Comparison of ENCODE assay signal across 10 mouse cellular contexts in the genomic region with DNA sequence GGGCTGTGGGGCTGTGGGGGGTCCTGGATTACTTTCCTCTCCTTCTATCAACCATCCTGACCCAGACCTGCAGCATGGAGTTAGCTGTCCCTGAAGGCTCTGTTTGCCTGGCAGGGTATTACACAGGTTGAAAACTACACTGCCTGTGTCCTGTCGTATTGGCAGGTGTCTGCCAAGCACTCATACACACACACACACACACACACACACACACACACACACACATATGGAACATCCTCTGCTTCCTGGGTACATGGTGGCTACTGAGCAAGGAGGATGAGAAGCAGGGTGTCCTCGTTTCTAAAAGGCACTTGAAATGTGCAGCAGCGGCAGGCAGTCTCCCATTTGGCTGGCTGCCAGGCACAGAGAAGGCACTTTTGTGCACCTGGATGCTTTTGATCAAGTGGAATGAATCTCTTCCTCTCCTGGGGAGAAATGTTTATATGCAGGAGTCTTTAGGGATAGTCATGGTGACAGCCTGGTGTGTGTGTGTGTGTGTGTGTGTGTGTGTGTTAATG. TPM values are rescaled to one million over a fixed set of nuclear protein-coding genes. Genes with fewer than 3 reads are reported as not detected.
A peak's percentile ranks its signal among the peaks of the same experiment; 100 is the strongest.
DNase-seq lines count a peak whose midpoint lies in the region; ATAC-seq lines count a peak whose summit lies in the region.
"Had no signal": no experiment of that assay in that cellular context is flagged by ENCODE, and none has a peak within 500 bp of the region (broad histone marks: within the 10 kb centered on the region; RNA-seq: fewer than 3 reads in every experiment).

No protein-coding gene starts in this region.

- no peaks in the 10 kb centered on the region for H3K9me3 ChIP-seq in heart, embryonic 15.5 days (replicated peaks)
- no peaks in the 10 kb centered on the region for H3K9me3 ChIP-seq in forebrain, embryonic 13.5 days (replicated peaks)
- H3K9me3 ChIP-seq in midbrain, embryonic 14.5 days (ENCODE audit: control insufficient read depth, low read length): no peaks in the 10 kb centered on the region
- H3K9me3 ChIP-seq: megakaryocyte, embryonic 14.5 days had no signal

- H3K4me3 ChIP-seq in heart, embryonic 15.5 days: no peak overlapping the region
- no peak overlapping the region for H3K4me3 ChIP-seq in forebrain, embryonic 13.5 days
- no peak overlapping the region for H3K4me3 ChIP-seq in midbrain, embryonic 14.5 days (replicated peaks; ENCODE audit: low read depth, low read length)
- H3K4me3 ChIP-seq: megakaryocyte, embryonic 14.5 days had no signal

- peak overlapping the region; percentile 14; the same call in 1 of the 2 replicates for H3K4me2 ChIP-seq in heart, embryonic 15.5 days
- H3K4me2 ChIP-seq in forebrain, embryonic 13.5 days: peak overlapping the region; percentile 26; the same call in 1 of the 2 replicates
- peak overlapping the region; percentile 26 for H3K4me2 ChIP-seq in midbrain, embryonic 14.5 days (ENCODE audit: low read length)

- 17% methylated on average over 3 of the region's 3 CpGs for WGBS in heart, embryonic 15.5 days
- WGBS in forebrain, embryonic 13.5 days: 8% methylated on average over 3 of the region's 3 CpGs
- 12% methylated on average over 3 of the region's 3 CpGs for WGBS in midbrain, embryonic 14.5 days

- H3K27me3 ChIP-seq in heart, embryonic 15.5 days: no peaks in the 10 kb centered on the region
- H3K27me3 ChIP-seq in forebrain, embryonic 13.5 days: no peaks in the 10 kb centered on the region
- H3K27me3 ChIP-seq in midbrain, embryonic 14.5 days (ENCODE audit: control insufficient read depth, insufficient read depth, low read length): no peaks in the 10 kb centered on the region
- H3K27me3 ChIP-seq: megakaryocyte, embryonic 14.5 days had no signal

- intact Hi-C loops in heart, postnatal 36 days (cut with DNase I): no loop called here

- H3K9ac ChIP-seq in heart, embryonic 15.5 days: no peak overlapping the region
- 0 out of 2 replicates have a peak overlapping the region, but pooled peaks have one; percentile 18 for H3K9ac ChIP-seq in forebrain, embryonic 13.5 days
- H3K9ac ChIP-seq in midbrain, embryonic 14.5 days (replicated peaks; ENCODE audit: low read length): peak overlapping the region; percentile 30; the same call in 1 of the 2 replicates

- DNase-seq in heart, postnatal 36 days: no peak
- peak; percentile 66 for DNase-seq in brain, adult 2 months (ENCODE audit: low read depth, low spot score)
- DNase-seq in midbrain, embryonic 14.5 days: peak; percentile 77
- DNase-seq in adipocyte (ENCODE audit: low spot score): no peak
- DNase-seq in ovary, postnatal 14 days (ENCODE audit: low spot score): no peak
- no peak for DNase-seq in gastrocnemius, postnatal 25 days

- ATAC-seq in heart, embryonic 15.5 days (replicated peaks; ENCODE audit: insufficient number of reproducible peaks, insufficient read depth, low FRiP score, low read depth): no peak
- peak; percentile 66 for ATAC-seq in forebrain, embryonic 13.5 days
- ATAC-seq in midbrain, embryonic 14.5 days (ENCODE audit: low FRiP score, low TSS enrichment): peak; percentile 49

- peaks cover 8% of the 10 kb centered on the region; the same call in 1 of the 2 replicates for H3K4me1 ChIP-seq in heart, embryonic 15.5 days (replicated peaks)
- H3K4me1 ChIP-seq in forebrain, embryonic 13.5 days: peaks cover 16% of the 10 kb centered on the region
- H3K4me1 ChIP-seq in midbrain, embryonic 14.5 days (ENCODE audit: control insufficient read depth, insufficient read depth, low read length): peaks cover 8% of the 10 kb centered on the region; the same call in 1 of the 2 replicates
- H3K4me1 ChIP-seq: megakaryocyte, embryonic 14.5 days had no signal

- H3K36me3 ChIP-seq in heart, embryonic 15.5 days: no peaks in the 10 kb centered on the region
- no peaks in the 10 kb centered on the region for H3K36me3 ChIP-seq in forebrain, embryonic 13.5 days (ENCODE audit: poor library complexity, severe bottlenecking)
- H3K36me3 ChIP-seq in midbrain, embryonic 14.5 days (ENCODE audit: control insufficient read depth, insufficient read depth, low read length): no peaks in the 10 kb centered on the region
- H3K36me3 ChIP-seq: G1E had no signal

- no peak overlapping the region for H3K27ac ChIP-seq in heart, embryonic 15.5 days
- peak overlapping the region; percentile 44; the same call in 1 of the 2 replicates for H3K27ac ChIP-seq in forebrain, embryonic 13.5 days
- peak overlapping the region; percentile 46; the same call in 1 of the 2 replicates for H3K27ac ChIP-seq in midbrain, embryonic 14.5 days (replicated peaks; ENCODE audit: low read depth, low read length)

RNA-seq across cellular contexts. Expression of a gene that starts 44.9 kb away (rescaled TPM):
- polyA plus RNA-seq in heart, embryonic 15.5 days (2015; fragmentation: Nextera tagmentation; extraction: Ambion mirVana): 35.2 and 48.0 TPM in 2 replicates
- 10 to 100 TPM; 15.5 to 18.8 TPM for total RNA-seq in heart, postnatal 36 days (2021)
- polyA plus RNA-seq in forebrain, embryonic 13.5 days (2015; fragmentation: Nextera tagmentation; extraction: Ambion mirVana): 1.7 and 2.3 TPM in 2 replicates
- polyA plus RNA-seq in midbrain, embryonic 14.5 days (2014; fragmentation: Nextera tagmentation; extraction: Ambion mirVana): 9.7 and 10.4 TPM in 2 replicates
- 10 to 100 TPM; 29.5 to 30.2 TPM for total RNA-seq in gastrocnemius, postnatal 25 days (2021)

Comparison
In these comparisons a context has a peak if more than half of its experiments do, and no peak if none do; other contexts are left out.
1. DNase-seq: peak in brain, adult 2 months (single experiment) and midbrain, embryonic 14.5 days (single experiment); none in heart, postnatal 36 days (0 of 2), adipocyte (single experiment), ovary, postnatal 14 days (single experiment) and gastrocnemius, postnatal 25 days (single experiment).
2. Peak in every context shown above with its lines, with median percentiles within 50 percentile points of each other: H3K4me2 ChIP-seq.